Mouse (Mus musculus) forebrain, embryonic 11.5 days (tissue): ENCODE measurements around the gene Kcnmb1. TPM values are rescaled to one million over a fixed set of nuclear protein-coding genes. Genes with fewer than 3 reads are reported as not detected.

Source experiments
- ATAC-seq: fragments of 200-750 bp; cut with Nextera tagmentation; replicated peaks from 2 replicates; pipeline ENCODE4 v1.8.0; 2017; ENCODE audit warnings: moderate TSS enrichment; ENCODE audit not compliant: low FRiP score
- DNase-seq: peaks from one replicate; pipeline ENCODE4 v3.0.0-alpha.2; 2017; ENCODE audit warnings: low spot score
- H3K27ac ChIP-seq: fragments of 300-500 bp; sonication (generic); 2 replicates; pipeline ENCODE4 v1.5.1; 2014; ENCODE audit warnings: low read depth, low read length
- H3K27me3 ChIP-seq: fragments of 300-500 bp; sonication (generic); 2 replicates; pipeline ENCODE4 v1.6.1; 2014; ENCODE audit warnings: mild to moderate bottlenecking, low read length, mixed read lengths; ENCODE audit not compliant: control insufficient read depth, insufficient read depth
- H3K36me3 ChIP-seq: fragments of 300-500 bp; sonication (generic); 2 replicates; pipeline ENCODE4 v1.6.1; 2014; ENCODE audit warnings: mild to moderate bottlenecking, low read length, moderate library complexity, mixed read lengths; ENCODE audit not compliant: control insufficient read depth, insufficient read depth
- H3K4me1 ChIP-seq: fragments of 300-500 bp; sonication (generic); replicated peaks from 2 replicates; pipeline ENCODE4 v1.6.1; 2014; ENCODE audit warnings: low read length, mixed read lengths; ENCODE audit not compliant: control insufficient read depth, insufficient read depth
- H3K4me2 ChIP-seq: fragments of 300-500 bp; sonication (generic); 2 replicates; pipeline ENCODE4 v1.6.1; 2014; ENCODE audit warnings: low read depth, mild to moderate bottlenecking, low read length, moderate library complexity, mixed read lengths; ENCODE audit not compliant: severe bottlenecking
- H3K4me3 ChIP-seq: fragments of 300-500 bp; sonication (generic); 2 replicates; pipeline ENCODE4 v1.5.1; 2014; ENCODE audit warnings: low read depth, low read length
- H3K9ac ChIP-seq: fragments of 300-500 bp; sonication (generic); 2 replicates; pipeline ENCODE4 v1.6.1; 2014; ENCODE audit warnings: low read length
- H3K9me3 ChIP-seq: fragments of 300-500 bp; sonication (generic); 2 replicates; pipeline ENCODE4 v1.6.1; 2016; ENCODE audit warnings: low read length, mixed read lengths; ENCODE audit not compliant: control insufficient read depth
- WGBS: fragments of 180-500 bp; shearing (Covaris S2); extraction: QIAGEN DNeasy Blood & Tissue Kit; methylation state at CpG from one replicate; pipeline ENCODE4 v1.1.7; 2014; 5-methylcytosine and 5-hydroxymethylcytosine counted together
- polyA plus RNA-seq: library from polyadenylated mRNA; unstranded; fragments of >200 nt; fragmentation: Nextera tagmentation; extraction: Ambion mirVana; gene quantifications from 2 replicates; pipeline ENCODE4 v1.2.1, GENCODE M21; 2014

Kcnmb1 gene
- polyA plus RNA-seq, 1 experiment from 2014 or later = 0.05 TPM

- DNase-seq (no peak), ATAC-seq (no peak)
- 86% methylated on average over 14 of the region's 14 CpGs for WGBS
Measured at GRCm38 (mm10) chr11:33974341-33975040, 11.7 kb downstream of the Kcnmb1 start.

DNA sequence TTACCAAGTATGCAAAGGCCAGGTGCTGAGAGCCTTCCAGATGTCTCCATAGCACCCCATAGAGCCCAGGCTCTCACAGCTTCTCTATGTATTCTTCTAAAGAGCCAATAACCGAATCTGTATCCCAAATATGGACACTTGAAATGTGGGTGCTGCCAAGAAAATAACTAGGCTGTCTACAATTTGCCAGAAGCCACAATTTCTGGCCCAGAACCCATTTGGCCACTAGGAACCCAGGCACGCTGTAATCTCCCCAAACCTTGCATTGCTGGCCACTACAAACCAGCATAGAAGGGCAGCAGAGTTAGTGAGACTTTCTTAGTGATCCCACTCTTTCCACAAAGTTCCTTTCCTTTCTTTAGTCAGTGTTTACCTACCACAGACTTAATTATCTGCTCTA, 12.3 kb downstream of the Kcnmb1 start:
- H3K9ac ChIP-seq = no peak overlapping the region
- no peaks in the 10 kb centered on the region for H3K36me3 ChIP-seq
- DNase-seq (no peak), ATAC-seq (no peak)
- no peaks in the 10 kb centered on the region for H3K27me3 ChIP-seq
- H3K4me2 ChIP-seq = no peak overlapping the region
- no peaks in the 10 kb centered on the region for H3K4me1 ChIP-seq
- H3K27ac ChIP-seq = no peak overlapping the region
- H3K4me3 ChIP-seq = no peak overlapping the region
- WGBS = 93% methylated on average over 2 of the region's 2 CpGs
- no peaks in the 10 kb centered on the region for H3K9me3 ChIP-seq

More at GRCm38 (mm10) chr11:33974341-33975040, 11.7 kb downstream of the Kcnmb1 start:
- no peak overlapping the region for H3K4me3 ChIP-seq
- no peaks in the 10 kb centered on the region for H3K36me3 ChIP-seq
- no peaks in the 10 kb centered on the region for H3K9me3 ChIP-seq
- no peak overlapping the region for H3K9ac ChIP-seq
- H3K27ac ChIP-seq = no peak overlapping the region
- H3K4me2 ChIP-seq = no peak overlapping the region
- no peaks in the 10 kb centered on the region for H3K4me1 ChIP-seq
- H3K27me3 ChIP-seq = no peaks in the 10 kb centered on the region

GRCm38 (mm10) chr11:33980146-33980545, 17.3 kb downstream of the Kcnmb1 start:
- no peak overlapping the region for H3K9ac ChIP-seq
- no peak overlapping the region for H3K27ac ChIP-seq
- H3K4me2 ChIP-seq = no peak overlapping the region
- H3K27me3 ChIP-seq = no peaks in the 10 kb centered on the region
- no peaks in the 10 kb centered on the region for H3K36me3 ChIP-seq
- no peaks in the 10 kb centered on the region for H3K4me1 ChIP-seq
- ATAC-seq = no peak
- 79% methylated on average over 4 of the region's 4 CpGs for WGBS
- DNase-seq = no peak
- no peak overlapping the region for H3K4me3 ChIP-seq
- no peaks in the 10 kb centered on the region for H3K9me3 ChIP-seq

DNA sequence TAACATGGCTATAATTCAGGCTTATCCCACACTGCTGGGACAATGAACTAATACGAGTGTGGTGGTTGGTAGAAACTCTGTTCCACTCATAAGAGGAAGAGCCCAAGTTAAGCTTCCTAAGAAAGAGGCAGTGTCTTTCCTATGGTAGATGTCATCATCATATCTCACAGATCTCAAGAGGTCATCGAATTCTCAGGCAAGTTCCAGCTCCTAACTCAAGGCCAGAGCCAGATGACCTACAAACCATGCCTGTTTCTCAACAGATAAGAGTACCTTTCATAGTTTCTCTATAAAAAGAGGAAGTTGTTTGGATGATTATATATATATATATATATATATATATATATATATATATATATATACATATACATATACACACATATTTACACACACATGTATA, 23.7 kb downstream of the Kcnmb1 start:
- Histone ChIP-seq H3K4me3 (no peak overlapping the region), H3K27ac (no peak overlapping the region), H3K27me3 (no peaks in the 10 kb centered on the region), H3K9me3 (no peaks in the 10 kb centered on the region), H3K36me3 (no peaks in the 10 kb centered on the region), H3K4me2 (no peak overlapping the region), H3K4me1 (no peaks in the 10 kb centered on the region), H3K9ac (no peak overlapping the region)
- no peak for DNase-seq
- 81% methylated on average over 2 of the region's 2 CpGs for WGBS
- ATAC-seq = no peak

DNA sequence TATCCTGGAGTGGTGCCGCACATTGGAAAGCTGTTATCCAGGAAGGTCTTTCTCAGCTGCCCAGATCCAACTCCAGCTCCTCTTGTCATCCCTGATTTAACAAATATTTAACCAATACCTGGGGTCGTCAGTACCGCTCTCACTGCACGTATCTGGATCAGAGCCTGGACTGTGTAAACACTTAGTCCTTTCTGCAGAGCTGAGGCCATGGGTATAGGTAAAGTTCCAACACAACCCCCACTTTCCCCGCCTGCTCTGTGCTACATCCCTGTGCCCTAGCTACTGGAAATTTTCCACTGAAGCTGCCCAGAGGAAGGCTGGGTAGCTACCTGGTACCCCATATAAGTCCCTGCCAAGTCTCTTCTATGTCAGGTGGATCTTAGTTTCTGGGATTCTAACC, 27.2 kb downstream of the Kcnmb1 start:
- DNase-seq (peak; percentile 40), ATAC-seq (no peak)
- no peaks in the 10 kb centered on the region for H3K9me3 ChIP-seq
- H3K4me2 ChIP-seq = no peak overlapping the region
- H3K9ac ChIP-seq = no peak overlapping the region
- no peak overlapping the region for H3K4me3 ChIP-seq
- WGBS = 90% methylated on average over 5 of the region's 5 CpGs
- H3K27ac ChIP-seq = no peak overlapping the region
- H3K4me1 ChIP-seq = no peaks in the 10 kb centered on the region
- H3K27me3 ChIP-seq = no peaks in the 10 kb centered on the region
- H3K36me3 ChIP-seq = no peaks in the 10 kb centered on the region

DNA sequence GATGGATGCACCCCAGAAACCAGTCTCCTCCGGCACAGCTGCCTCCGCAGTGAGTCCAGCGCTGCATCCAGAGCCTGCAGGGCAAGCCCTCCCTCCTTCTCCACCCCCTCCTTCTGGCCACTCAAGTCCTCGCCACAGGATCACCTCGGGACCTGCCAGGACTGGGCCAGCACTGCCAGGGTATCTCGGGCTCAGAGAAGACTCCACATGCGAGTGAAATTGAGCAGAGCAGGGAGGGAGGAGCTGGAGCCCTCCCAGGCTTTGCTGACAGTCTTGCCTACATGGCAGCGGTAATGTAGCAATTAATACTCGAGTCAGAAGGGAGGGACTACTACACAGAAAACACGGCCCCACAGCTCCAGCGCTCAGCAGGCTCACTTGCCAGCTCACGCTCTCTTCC, 30.1 kb downstream of the Kcnmb1 start, which contains the start of gene Kcnip1:
TSS of gene Kcnip1 (minus strand) at position 215 of the 400 bp plus-strand sequence.
- Histone ChIP-seq H3K4me3 (no peak within 1 kb of the TSS), H3K27me3 (no peaks in the 10 kb centered on the region), H3K4me1 (no peaks in the 10 kb centered on the region), H3K36me3 (no peaks in the 10 kb centered on the region), H3K4me2 (peak within 1 kb of the TSS; percentile 5; the same call in 1 of the 2 replicates), H3K27ac (no peak within 1 kb of the TSS), H3K9ac (no peak within 1 kb of the TSS), H3K9me3 (no peaks in the 10 kb centered on the region)
- ATAC-seq (no peak), DNase-seq (peak; percentile 44)
- WGBS = 32% methylated on average over 12 of the region's 12 CpGs

- Histone ChIP-seq H3K4me1 (no peaks in the 10 kb centered on the region), H3K27ac (no peak overlapping the region), H3K4me3 (no peak overlapping the region), H3K27me3 (no peaks in the 10 kb centered on the region), H3K9me3 (no peaks in the 10 kb centered on the region), H3K9ac (no peak overlapping the region), H3K4me2 (no peak overlapping the region), H3K36me3 (no peaks in the 10 kb centered on the region)
- DNase-seq (no peak), ATAC-seq (no peak)
- WGBS = 64% methylated on average over 5 of the region's 5 CpGs
Measured at GRCm38 (mm10) chr11:33993496-33993895, 30.7 kb downstream of the Kcnmb1 start.

DNA sequence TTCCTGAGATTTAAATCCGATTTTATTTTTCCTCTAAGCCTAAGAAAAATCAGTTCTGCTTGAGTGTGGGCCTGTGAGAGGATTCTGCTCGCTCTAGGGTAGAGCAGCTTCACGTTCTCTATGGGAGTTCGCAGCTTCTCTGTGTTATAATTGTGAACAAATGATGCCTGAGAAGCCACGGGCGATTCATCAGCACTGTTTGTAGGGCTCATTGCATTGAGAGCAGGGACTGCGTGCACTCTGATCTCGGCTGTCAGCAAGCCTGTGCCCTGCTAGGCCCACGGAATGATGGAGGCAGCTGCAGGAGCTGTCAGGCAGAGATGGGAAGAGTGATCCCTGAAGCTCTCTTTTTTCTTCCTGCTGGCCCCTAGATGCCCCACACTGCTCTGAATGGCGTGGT, 35.4 kb downstream of the Kcnmb1 start:
- H3K9me3 ChIP-seq = no peaks in the 10 kb centered on the region
- DNase-seq (no peak), ATAC-seq (no peak)
- H3K4me3 ChIP-seq = no peak overlapping the region
- no peaks in the 10 kb centered on the region for H3K4me1 ChIP-seq
- no peak overlapping the region for H3K27ac ChIP-seq
- H3K4me2 ChIP-seq = no peak overlapping the region
- 69% methylated on average over 10 of the region's 10 CpGs for whole genome bisulfite sequencing
- no peak overlapping the region for H3K9ac ChIP-seq
- no peaks in the 10 kb centered on the region for H3K27me3 ChIP-seq
- no peaks in the 10 kb centered on the region for H3K36me3 ChIP-seq

- Histone ChIP-seq H3K9ac (no peak overlapping the region), H3K4me2 (no peak overlapping the region), H3K4me3 (no peak overlapping the region), H3K36me3 (no peaks in the 10 kb centered on the region), H3K4me1 (no peaks in the 10 kb centered on the region), H3K9me3 (no peaks in the 10 kb centered on the region), H3K27ac (no peak overlapping the region), H3K27me3 (no peaks in the 10 kb centered on the region)
- WGBS = 82% methylated on average over 3 of the region's 3 CpGs
- ATAC-seq = no peak
- no peak for DNase-seq
Measured at GRCm38 (mm10) chr11:34000416-34000815, 37.6 kb downstream of the Kcnmb1 start.
